Mouse (Mus musculus) bone marrow macrophage, adult 2 months (primary cell): Measurements from ENCODE around the gene Ccnq.

ENCODE experiments used
- CTCF ChIP-seq: IDR thresholded peaks from 2 replicates; pipeline ENCODE4 v1.5.1; 2012; ENCODE audit warnings: low read depth, mild to moderate bottlenecking, low read length, moderate library complexity
- POLR2A ChIP-seq: IDR thresholded peaks from 2 replicates; pipeline ENCODE4 v1.6.1; 2012; ENCODE audit warnings: mild to moderate bottlenecking, low read depth, low read length, borderline replicate concordance

DNA sequence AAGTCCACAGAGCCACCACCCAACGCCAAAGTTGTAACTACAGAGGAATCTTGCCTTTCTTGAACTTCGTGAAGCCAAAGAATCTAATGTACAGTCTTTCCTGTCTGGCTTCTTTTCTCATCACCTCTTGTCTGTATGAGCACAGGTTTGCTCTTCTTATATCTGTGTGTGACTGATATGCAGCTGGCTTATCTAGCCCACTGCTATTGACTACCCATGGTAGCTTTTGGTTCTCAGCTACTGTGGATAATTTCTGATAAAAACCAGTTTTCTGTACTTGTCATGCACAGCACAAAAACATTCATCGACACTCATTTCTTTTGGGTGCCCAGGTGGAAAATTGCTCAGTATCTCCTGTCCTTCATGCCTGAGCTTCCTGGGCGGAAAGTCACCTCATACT is 49.6 kb upstream of the Ccnq start:
- TF ChIP-seq CTCF: no peak
- no peak for TF ChIP-seq POLR2A
